Mouse (Mus musculus): Measurements from ENCODE around the gene Esam.

Gene Esam

GRCm38 (mm10) chr9:37556366-37556765, 28.5 kb downstream of the Esam start:
- DNase-seq: no peak

- DNase-seq: no peak
Observed at GRCm38 (mm10) chr9:37560617-37561016, 32.7 kb downstream of the Esam start.

GRCm38 (mm10) chr9:37563805-37564204, 35.9 kb downstream of the Esam start:
- DNase-seq: no peak

- peak; percentile 5 for DNase-seq
Observed at GRCm38 (mm10) chr9:37567019-37567418, 39.1 kb downstream of the Esam start.

- DNase-seq: peak; percentile 34
Observed at GRCm38 (mm10) chr9:37567454-37567853, 39.6 kb downstream of the Esam start.

GRCm38 (mm10) chr9:37567892-37568604, 40.2 kb downstream of the Esam start:
- DNase-seq: peak; percentile 22

GRCm38 (mm10) chr9:37568605-37569214, 40.8 kb downstream of the Esam start:
- no peak for DNase-seq

GRCm38 (mm10) chr9:37569231-37569835, 41.5 kb downstream of the Esam start:
- DNase-seq: no peak

- DNase-seq: no peak
Observed at GRCm38 (mm10) chr9:37572204-37572876, 44.5 kb downstream of the Esam start.

GRCm38 (mm10) chr9:37576436-37576930, 48.6 kb downstream of the Esam start:
- DNase-seq: no peak

- no peak for DNase-seq
Observed at GRCm38 (mm10) chr9:37583594-37583993, 55.7 kb downstream of the Esam start.

GRCm38 (mm10) chr9:37586718-37587117, 58.8 kb downstream of the Esam start:
- DNase-seq: no peak

Measured in liver (tissue).